Mouse (Mus musculus) brain, embryonic 18.5 days (tissue): ENCODE results near the gene Taar9.
A peak's percentile ranks its signal among the peaks of the same experiment; 100 is the strongest.
"Not testable (repeated sequence)": the region's sequence is repeated elsewhere in the genome, so short reads cannot be mapped to it uniquely, and the experiment has no call there.

Source experiments
- DNase-seq: peaks from one replicate; pipeline ENCODE4 v3.0.0-alpha.2; 2012; ENCODE audit warnings: low read depth, low spot score

Taar9 gene

DNA sequence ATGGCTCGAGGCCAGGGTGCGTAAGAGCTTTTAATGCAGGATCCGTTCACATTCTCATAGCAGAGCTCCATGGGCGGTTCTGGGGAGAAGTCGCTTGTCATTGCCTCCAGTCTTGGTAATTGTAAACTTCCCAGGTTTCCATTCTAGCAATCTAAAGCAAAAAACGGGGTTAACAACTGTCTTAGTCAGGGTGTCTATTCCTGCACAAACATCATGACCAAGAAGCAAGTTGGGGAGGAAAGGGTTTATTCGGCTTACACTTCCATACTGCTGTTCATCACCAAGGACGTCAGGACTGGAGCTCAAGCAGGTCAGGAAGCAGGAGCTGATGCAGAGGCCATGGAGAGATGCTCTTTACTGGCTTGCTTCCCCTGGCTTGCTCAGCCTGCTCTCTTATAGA lies at the start of gene Taar9:
TSS of gene Taar9 (minus strand) at position 101 of the 400 bp plus-strand sequence.
- DNase-seq = not testable (repeated sequence)

DNA sequence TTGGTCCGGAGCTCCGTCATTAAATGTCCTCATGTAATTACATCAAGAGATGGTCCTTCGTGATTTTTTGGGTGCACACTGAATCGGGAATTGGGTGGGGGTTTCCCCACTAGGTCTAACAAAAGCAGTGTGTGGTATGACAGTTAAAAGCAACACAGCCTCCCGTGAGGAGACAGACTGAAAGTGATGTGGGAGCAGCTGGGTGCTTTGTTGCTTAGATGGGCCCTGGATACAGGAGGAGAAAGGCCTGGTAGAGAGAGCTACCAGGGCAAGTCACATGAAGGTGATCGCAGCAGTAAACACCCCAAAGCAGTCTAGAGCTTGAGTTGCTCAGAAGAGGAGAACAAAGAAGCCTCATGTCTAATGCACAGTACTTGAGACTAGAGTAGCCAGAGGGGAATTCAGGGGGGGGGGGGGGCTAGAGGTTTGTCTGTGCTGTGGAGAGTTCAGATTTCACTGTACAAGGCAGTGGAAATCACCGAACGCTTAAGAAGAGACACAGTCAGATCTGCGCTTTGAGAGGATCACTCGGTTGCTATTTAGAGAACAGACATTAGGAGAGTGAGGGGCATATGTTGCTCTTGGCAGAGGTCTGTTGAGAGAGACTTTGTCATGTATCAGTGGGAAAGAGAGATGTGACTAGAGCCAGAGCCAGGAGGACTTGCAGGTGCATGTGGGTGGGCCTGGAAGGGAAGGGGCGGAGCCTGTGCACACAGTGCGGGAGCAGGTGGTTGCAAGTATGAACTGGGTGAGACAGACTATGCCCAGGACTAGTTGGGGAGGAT lies 49.3 kb upstream of the Taar9 start:
- no peak for DNase-seq

DNA sequence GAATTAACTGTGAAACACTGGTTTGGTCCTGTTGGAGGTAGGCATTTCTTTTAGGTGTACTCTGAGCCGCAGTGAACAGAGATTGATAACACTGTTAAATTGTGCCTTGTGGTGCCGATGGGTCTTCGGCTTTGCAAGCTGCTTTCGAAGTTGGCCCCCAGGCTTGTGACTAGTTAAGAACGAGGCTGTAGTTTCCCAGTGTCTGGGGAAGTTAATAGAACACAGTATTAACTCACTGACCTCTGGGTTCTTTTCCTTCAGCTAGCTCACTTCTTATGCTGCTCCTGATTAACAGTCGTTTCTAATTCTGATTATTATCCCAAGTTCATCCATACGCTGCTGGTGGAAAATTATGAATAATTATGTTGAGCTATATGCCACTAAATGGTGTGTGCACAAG lies 40.8 kb upstream of the Taar9 start:
- DNase-seq = no peak

DNA sequence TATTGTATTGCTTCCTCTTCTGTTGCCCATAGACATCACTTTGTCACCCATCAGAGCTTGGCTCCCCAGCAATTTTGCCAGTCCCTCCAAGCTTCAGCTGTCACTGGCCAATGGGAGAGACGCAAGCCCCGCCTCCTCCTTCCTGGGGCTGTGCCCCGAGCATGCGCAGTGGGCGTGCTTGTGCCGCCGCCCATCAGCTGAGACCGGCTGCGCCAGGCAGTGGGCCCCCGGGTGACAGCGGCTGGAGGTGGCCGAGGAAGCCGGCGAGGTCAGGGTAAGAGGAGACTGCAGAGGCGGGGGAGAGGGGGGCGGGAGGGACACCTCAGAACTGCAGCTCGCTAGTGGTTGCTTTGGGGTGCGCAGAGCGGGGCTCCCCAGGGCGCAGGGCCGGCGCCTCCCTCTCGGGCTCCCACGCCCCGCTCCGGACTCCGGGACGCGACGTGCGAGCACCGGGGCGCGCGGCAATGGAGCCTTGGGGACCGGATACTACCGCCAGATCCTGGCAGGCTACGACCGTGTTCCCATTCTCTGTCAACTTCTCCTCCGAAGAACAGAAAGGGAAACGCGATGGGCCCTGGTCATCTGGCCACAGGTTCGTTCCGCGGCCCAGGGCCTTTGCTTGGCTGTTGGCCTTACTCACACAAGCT lies 39.9 kb upstream of the Taar9 start, which contains the start of gene Stx7:
TSS of gene Stx7 (plus strand) at position 168 of the 647 bp plus-strand sequence.
- peak; percentile 79 for DNase-seq

DNA sequence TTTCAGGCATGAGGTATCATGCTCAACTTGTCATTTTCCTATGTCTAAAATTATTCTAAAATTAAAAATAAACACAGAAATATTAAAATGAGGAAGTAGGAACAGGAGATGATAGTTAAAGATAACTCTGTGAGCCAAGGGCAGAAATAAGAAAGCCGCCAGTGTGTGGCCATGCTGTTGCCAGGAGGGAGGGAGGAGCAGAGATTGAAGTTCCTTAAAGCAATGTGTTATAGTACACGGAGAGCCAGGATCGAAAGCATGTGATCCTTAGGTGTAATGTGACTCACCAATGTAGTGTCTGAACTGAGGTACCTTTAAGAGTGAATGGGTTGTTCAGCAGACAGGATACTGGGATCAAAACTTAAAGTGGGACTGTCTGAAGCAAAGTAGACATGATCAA lies 33.4 kb upstream of the Taar9 start:
- no peak for DNase-seq

DNA sequence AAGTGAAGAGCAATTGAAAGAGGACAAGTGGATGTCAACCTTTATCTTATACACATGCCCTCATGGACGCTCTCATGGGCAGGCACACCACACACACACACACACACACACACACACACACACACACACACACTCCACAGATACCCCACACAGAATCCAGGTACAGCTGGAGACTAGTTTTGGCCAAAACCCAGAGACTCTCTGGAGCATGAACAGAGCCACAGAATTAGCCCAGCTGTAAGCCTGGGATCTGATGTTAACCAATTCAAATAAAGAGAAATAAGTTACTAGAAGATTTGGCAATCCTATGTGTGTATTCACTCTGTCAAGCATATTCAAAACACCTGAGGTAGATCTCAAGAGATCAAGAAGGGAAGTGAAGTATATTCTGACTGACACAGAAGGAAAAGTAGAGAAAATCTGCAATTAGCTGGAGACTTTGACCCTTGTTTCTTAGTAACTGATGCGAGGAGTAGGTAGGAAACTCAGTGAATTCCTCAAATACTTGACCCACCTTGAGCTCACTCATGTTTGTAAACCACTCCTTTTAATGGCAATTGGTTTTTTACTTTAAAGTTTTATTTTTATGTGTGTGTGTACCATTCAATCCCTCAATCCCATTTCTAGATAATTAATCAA lies 29.4 kb upstream of the Taar9 start:
- no peak for DNase-seq

DNA sequence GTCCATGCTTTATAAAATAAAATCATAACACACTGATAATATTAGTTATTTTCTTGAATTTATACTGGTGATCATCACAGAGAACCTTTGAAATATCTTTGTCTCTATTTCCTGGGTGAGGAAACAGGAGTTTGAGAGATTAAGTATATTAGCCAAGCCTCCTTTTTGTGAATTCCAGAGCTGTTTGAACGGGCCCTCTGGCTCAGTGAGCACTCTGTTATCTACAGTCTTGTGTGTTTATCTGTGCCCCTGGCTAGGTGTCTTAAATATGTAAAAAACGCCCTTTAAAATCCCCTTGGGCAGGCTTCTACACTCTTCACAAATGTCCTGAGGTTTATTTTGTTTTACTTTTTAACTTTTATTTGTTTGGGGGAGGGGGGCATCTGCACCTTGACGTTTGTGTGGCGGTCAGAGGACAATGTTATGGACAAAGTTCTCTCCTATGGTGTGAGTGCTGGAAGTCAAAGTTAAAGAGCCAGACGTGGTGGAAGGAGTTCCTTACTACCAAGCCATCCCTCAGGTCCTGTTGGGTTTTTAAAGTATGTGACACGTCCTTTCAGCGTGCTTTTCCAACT lies 24.8 kb upstream of the Taar9 start:
- DNase-seq = no peak

DNA sequence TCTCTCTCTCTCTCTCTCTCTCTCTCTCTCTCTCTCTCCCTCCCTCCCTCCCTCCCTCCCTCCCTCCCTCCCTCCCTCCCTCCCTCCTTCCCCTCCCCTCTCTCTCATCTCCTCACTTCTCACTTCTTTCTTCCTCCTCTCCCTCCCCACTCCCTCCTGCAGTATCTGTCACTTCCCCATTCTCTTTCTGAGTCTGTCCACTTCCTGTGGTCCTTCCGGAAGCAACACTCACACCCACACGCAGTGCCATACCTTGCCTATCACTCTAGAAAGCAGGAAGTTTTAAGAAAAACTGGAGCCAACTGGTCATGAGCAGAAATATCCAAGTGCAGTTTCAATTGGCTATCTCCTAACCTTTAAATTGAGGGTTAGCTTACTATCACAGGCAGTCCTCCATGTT lies 23.8 kb upstream of the Taar9 start:
- DNase-seq = no peak

DNA sequence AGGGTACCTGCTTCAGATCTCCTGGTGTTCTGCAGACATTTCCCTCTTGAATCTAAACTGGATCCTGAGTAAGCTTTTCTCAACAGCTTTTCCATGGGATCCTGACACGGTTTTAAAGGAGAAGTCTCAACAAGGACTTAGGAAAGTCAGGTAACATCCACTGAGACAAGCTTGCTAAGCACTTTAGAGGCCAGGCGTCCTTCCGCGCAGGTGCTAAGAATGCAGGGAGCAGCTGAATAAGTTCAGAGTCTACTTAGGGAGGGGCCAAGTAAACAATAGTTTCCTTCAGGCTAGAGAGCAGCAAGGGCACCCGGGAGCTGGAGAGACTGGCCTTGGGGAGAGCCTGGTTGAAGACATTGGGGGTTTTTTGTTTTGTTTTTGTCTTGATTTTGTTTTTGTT lies 22.9 kb upstream of the Taar9 start:
- DNase-seq = no peak

DNA sequence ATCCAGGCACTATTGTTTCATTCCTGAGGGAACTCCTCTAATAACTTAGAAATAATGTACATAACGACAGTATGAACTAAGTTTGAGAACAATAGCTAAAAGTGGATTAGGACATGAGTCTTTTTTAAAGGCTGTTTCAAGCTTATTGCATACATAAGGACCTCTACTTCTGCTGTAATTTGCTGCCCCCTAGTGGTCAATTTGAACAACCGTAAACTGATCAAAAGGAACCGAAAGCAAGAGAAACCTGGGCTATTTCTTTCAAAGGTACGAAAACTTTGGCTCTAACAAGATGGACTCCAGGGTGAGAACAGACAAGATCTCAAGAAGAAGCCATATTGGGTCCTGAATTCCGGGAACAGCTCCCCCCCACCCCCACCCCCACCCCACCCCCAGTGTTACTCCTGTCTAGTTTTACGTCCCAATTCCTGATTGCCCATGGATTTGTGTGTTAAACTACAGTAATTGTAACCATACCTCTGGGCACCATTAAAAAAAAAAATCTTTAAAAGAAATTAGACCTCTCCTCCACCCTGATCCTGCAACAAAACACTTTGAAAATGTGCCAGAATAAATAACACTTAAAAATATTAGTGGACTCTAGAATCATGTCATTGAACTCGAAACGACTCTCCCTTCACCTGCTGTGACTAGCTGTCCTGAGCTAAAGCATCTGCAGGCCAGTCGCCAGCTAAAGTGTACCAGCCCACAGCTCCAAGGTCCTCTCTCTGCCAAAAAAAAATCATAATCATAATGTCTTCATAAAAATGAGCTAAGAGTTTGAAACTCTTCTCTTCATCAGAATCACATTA lies 22.3 kb upstream of the Taar9 start:
- peak; percentile 60 for DNase-seq

DNA sequence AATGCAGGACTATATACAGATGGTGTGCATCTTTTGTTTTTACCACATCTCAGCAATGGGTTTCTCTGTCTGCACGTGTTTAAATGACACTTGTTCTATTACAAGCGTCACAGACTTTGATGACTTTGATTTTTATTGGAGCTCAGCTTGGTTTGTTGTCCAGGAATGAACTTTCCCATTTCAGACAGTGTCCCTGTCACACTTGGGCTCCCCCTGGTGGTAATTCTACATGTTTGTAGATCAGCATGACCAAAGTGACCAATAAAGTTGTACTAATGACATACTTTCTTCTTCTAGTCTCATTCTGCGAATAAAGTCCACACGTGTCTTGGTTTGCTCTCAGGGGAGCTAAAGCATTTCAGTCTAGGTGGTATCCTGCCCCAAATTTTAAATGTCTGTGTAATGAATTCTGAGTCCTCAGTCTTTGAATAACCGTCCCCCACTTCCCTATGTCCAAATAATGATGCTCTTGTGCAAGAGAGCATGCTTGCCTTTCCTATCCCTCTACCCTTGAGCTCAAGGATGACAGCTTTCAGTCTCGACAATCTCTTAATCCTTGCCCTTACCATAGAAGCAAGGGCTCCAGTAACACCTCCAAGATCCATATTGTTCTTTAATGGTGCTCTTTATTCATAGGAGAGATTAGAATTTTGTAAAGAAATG lies 1.9 kb upstream of the Taar9 start:
- peak; percentile 8 for DNase-seq

DNA sequence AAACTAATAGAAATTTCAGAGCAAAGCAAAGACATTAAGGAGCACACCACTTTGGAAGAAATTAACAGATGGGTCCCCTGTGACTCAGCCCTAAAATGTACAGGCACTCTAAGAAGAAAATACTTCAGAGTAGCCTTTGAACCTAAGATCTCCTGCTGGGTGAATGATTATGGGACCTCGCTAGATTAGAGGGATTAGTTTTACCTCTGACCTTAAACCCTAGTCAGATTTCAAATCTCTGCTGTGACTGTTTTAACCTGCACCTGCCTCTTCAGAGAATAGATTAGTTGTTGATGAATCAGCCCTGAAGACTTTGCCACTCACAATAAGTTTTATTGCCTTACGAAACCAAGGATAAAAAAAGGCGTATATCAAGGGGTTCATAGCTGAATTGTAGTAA lies 1.1 kb downstream of the Taar9 start:
- no peak for DNase-seq

DNA sequence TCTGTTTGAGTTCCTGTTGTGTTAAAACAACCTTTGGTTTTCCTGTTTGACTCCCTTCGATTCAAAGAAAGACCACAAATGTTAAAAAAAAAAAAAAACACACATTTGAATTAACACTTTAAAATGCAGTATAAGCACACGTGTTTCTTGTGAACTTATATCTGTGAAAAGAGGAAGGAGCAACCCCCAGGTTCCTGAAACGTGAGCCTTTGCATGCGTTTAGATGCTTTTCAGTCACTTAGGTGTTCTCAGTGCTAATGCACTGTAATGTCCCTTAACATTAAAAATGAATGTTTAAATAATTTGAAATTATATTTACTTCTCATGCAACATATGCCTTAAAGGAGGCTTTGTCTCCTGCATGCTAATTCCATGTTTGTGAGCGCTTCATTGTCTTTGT lies 1.6 kb downstream of the Taar9 start:
- no peak for DNase-seq

DNA sequence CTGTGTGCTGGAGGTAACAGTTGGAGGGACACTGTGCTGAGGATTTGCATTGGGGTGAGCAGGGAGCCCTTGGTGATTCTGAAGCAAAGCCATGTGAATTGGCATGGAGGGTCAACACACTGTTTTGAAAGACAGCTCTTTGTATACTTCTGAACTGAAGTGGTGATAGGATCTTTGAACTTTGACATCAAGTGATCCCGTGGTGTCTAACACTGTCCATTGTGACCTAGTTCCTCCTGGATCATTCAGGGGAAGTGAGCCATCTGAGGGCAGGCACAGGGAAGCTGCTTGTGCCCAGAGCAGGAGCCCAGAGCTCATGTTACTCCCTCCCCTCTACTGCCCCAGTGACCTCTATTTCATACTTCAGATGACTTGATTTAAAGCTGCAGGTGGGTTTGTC lies 6.0 kb downstream of the Taar9 start:
- not testable (repeated sequence) for DNase-seq

DNA sequence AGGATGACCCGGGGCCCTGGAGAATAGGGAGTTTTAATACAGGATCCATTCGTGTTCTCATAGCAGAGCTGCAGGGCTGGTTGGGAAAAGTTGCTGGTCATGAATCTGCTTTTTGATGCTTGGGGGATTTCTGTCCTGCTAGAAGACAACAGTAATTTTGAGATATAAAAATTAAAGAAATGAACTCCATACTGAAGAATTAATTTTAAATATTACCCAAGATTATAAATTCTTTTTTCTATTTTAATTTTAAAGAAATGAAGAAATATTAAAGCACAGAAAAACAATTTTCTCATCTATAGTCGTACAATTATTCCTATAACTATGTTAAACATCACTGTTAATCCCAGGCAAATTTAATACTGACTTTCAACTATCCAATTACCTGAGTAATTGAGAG lies 7.5 kb downstream of the Taar9 start, which contains the start of gene Taar8c:
TSS of gene Taar8c (minus strand) at position 101 of the 400 bp plus-strand sequence.
- not testable (repeated sequence) for DNase-seq

DNA sequence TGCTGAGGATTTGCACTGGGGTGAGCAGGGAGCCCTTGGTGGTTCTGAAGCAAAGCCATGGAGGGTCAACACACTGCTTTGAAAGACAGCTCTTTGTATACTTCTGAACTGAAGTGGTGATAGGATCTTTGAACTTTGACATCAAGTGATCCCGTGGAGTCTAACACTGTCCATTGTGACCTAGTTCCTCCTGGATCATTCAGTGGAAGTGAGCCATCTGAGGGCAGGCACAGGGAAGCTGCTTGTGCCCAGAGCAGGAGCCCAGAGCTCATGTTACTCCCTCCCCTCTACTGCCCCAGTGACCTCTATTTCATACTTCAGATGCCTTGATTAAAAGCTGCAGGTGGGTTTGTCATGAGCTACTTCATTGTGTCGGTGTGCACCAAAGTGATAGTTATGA lies 12.3 kb downstream of the Taar9 start:
- not testable (repeated sequence) for DNase-seq

DNA sequence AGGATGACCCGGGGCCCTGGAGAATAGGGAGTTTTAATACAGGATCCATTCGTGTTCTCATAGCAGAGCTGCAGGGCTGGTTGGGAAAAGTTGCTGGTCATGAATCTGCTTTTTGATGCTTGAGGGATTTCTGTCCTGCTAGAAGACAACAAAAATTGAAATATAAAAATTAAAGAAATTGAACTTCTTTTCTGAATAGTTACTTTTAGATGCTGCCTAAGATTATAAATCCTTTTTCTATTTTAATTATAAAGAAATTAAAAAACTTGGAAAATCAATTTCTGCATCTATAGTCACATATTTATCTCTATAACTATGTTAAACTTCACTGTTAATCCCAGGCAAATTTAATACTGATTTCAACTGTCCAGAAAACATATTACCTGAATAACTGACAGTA lies 17.1 kb downstream of the Taar9 start, which contains the start of gene Taar8b:
TSS of gene Taar8b (minus strand) at position 101 of the 400 bp plus-strand sequence.
- DNase-seq = no peak

DNA sequence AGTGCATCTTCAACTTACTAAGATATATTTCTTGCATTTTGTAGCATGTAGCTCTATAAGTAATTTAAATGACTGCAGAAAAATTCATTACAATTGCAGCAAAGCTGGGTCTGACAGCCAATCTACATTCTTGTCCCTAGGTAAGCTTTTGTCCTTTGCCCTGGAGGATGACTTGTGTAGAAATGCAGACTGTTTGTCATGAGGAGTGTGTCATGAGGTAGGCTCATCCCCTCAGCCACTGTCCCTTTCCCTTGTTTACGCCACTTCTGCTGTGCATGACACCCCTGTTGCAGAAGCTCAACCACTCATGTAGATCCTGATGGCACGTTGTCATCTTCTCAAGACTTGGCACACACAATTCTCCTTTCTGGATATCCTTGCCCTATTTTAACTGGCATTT lies 22.2 kb downstream of the Taar9 start:
- DNase-seq = no peak

DNA sequence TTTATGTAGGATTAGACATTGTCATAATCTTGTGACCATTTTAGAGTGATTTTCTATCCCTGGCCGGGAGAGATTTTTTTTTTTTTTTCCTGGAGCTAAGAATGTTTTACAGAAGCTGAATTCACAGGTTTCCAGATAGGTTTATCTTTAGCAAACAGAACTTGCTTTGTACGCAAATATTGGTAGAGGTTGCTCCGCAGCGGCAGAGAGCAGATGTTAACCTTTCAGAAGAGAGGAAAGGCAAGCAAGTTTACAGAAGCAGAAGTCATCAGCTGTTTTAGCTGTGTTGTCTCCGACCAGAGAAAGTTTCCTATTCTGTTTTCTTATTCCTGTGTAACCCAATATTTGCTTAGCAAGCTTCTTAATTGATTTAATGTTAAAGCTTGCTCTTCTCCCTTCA lies 22.8 kb downstream of the Taar9 start:
- no peak for DNase-seq

DNA sequence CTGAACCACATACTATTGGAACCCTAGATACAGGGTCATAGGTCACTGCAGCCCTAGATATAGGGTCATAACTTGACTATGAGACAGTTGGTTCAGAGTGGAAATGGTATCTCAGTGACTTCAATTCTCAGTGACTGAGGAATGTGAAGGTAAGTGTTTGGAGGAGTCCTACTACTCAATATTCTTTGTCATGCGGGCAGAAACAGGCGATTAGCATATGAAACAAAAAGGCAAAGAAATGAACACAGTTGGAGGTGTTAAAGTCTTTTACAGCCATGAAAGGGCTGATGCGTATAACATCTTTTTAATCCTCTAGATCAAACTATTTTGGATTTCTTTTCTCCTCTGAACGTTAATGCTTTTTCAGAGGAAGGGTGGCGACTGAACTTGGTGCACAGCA lies 23.4 kb downstream of the Taar9 start:
- DNase-seq = no peak

DNA sequence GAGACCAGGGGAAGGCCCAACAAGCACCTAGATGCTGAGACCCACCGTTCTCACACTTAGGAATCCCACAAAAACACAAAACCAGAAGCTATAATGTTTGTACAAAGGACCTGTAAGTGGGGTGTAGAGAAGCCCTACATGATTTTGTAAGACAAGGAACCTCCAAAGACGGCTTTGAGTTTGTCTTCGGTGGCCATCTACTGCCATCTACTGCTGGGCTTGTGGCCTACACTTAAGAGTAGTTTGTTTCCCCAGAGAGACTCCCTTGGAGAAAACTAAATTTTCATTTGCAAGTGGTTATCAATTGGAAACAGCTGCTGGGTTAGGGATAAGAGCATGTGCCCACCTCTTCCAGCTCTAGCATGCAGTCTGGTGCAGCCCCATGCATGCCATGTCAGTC lies 29.2 kb downstream of the Taar9 start:
- peak; percentile 8 for DNase-seq
